Mouse (Mus musculus): ENCODE results near the gene Ceacam18. TPM values are rescaled to one million over a fixed set of nuclear protein-coding genes. Genes with fewer than 3 reads are reported as not detected.

The Ceacam18 gene
- not detected in 4 replicates for total RNA-seq (2023)

GRCm38 (mm10) chr7:43634500-43634899 lies at the start of gene Ceacam18:
Gene Ceacam18 (plus strand): TSS chr7:43634707.

GRCm38 (mm10) chr7:43606896-43607742 lies 27.4 kb upstream of the Ceacam18 start, which contains the start of gene Zfp819:
Gene Zfp819 (plus strand): TSS chr7:43607169.

GRCm38 (mm10) chr7:43660002-43660401 lies 25.5 kb downstream of the Ceacam18 start, which contains the start of gene Siglece:
Gene Siglece (minus strand): TSS chr7:43660161.

GRCm38 (mm10) chr7:43671809-43672580 lies 37.5 kb downstream of the Ceacam18 start, which contains the start of gene Ctu1:
Gene Ctu1 (plus strand): TSS chr7:43672016.

GRCm38 (mm10) chr7:43690118-43690517 lies 55.6 kb downstream of the Ceacam18 start, which contains the start of gene Klk14:
Gene Klk14 (plus strand): TSS chr7:43690418.

Other genes with a start within 250 kb of the Ceacam18 start
- gene Siglecg, start 226.5 kb upstream of the Ceacam18 start, total RNA-seq (2023) = 349 to 365 TPM (median 363 TPM) in 4 replicates
- not detected in 4 replicates for gene Lim2, start 207.0 kb upstream of the Ceacam18 start, total RNA-seq (2023)
- gene Nkg7, start 197.6 kb upstream of the Ceacam18 start, total RNA-seq (2023) = 1.2 to 2.3 TPM (median 1.4 TPM) in 4 replicates
- not detected in 4 replicates for gene Cldnd2, start 193.9 kb upstream of the Ceacam18 start, total RNA-seq (2023)
- 34.5 to 38.9 TPM (median 38.1 TPM) in 4 replicates for gene Etfb, start 190.6 kb upstream of the Ceacam18 start, total RNA-seq (2023)
- 1.3 TPM in 1 of 4 replicates, not detected in the others for gene Gm45233, start 190.6 kb upstream of the Ceacam18 start, total RNA-seq (2023)
- 2.0 to 4.9 TPM (median 2.6 TPM) in 4 replicates for gene Vsig10l, start 171.6 kb upstream of the Ceacam18 start, total RNA-seq (2023)
- not detected in 4 replicates for gene Iglon5, start 144.6 kb upstream of the Ceacam18 start, total RNA-seq (2023)
- gene 4931406B18Rik, start 128.8 kb upstream of the Ceacam18 start, total RNA-seq (2023) = not detected in 4 replicates
- 1.9 to 3.1 TPM (median 2.9 TPM) in 4 replicates for gene Cd33, start 90.3 kb upstream of the Ceacam18 start, total RNA-seq (2023)
- 2.2 to 3.0 TPM (median 2.9 TPM) in 4 replicates for gene Zfp658, start 72.5 kb upstream of the Ceacam18 start, total RNA-seq (2023)
- 9.0 to 13.8 TPM (median 10.3 TPM) in 4 replicates for gene Zfp719, start 55.1 kb upstream of the Ceacam18 start, total RNA-seq (2023)
- 0.30 to 0.34 TPM in 2 of 4 replicates, not detected in the others for gene Zfp819, start 27.5 kb upstream of the Ceacam18 start, total RNA-seq (2023)
- 1.2 to 2.4 TPM (median 1.6 TPM) in 4 replicates for gene Siglece, start 25.5 kb downstream of the Ceacam18 start, total RNA-seq (2023)
- 4.6 to 7.3 TPM (median 5.8 TPM) in 4 replicates for gene Ctu1, start 37.3 kb downstream of the Ceacam18 start, total RNA-seq (2023)
- gene Klk14, start 55.7 kb downstream of the Ceacam18 start, total RNA-seq (2023) = not detected in 4 replicates
- not detected in 4 replicates for gene Klk13, start 77.9 kb downstream of the Ceacam18 start, total RNA-seq (2023)
- gene Klk12, start 134.2 kb downstream of the Ceacam18 start, total RNA-seq (2023) = not detected in 4 replicates
- not detected in 4 replicates for gene Klk11, start 139.9 kb downstream of the Ceacam18 start, total RNA-seq (2023)
- gene Klk10, start 146.3 kb downstream of the Ceacam18 start, total RNA-seq (2023) = not detected in 4 replicates
- not detected in 4 replicates for gene Klk9, start 157.2 kb downstream of the Ceacam18 start, total RNA-seq (2023)
- gene Klk8, start 162.9 kb downstream of the Ceacam18 start, total RNA-seq (2023) = 4.6 to 6.5 TPM (median 6.0 TPM) in 4 replicates
- gene Klk7, start 176.6 kb downstream of the Ceacam18 start, total RNA-seq (2023) = not detected in 4 replicates
- gene Klk6, start 189.8 kb downstream of the Ceacam18 start, total RNA-seq (2023) = not detected in 4 replicates
- gene Klk5, start 207.3 kb downstream of the Ceacam18 start, total RNA-seq (2023) = not detected in 4 replicates
- gene Klk4, start 246.5 kb downstream of the Ceacam18 start, total RNA-seq (2023) = not detected in 4 replicates